Mouse (Mus musculus) heart, embryonic 10.5 days (tissue): ENCODE results near the gene Slc4a3. TPM values are rescaled to one million over a fixed set of nuclear protein-coding genes. Genes with fewer than 3 reads are reported as not detected.

Source experiments
- DNase-seq: peaks from one replicate; pipeline ENCODE4 v3.0.0-alpha.2; 2017; ENCODE audit warnings: low spot score
- H3K27ac ChIP-seq: fragments of 300-500 bp; sonication (generic); 2 replicates; pipeline ENCODE4 v1.5.1; 2016; ENCODE audit warnings: mild to moderate bottlenecking
- H3K27me3 ChIP-seq: fragments of 300-500 bp; sonication (generic); 2 replicates; pipeline ENCODE4 v1.6.1; 2016; ENCODE audit warnings: mild to moderate bottlenecking; ENCODE audit not compliant: poor library complexity, insufficient read depth, severe bottlenecking
- H3K36me3 ChIP-seq: fragments of 300-500 bp; sonication (generic); 2 replicates; pipeline ENCODE4 v1.6.1; 2016; ENCODE audit warnings: mild to moderate bottlenecking, moderate library complexity
- H3K4me1 ChIP-seq: fragments of 300-500 bp; sonication (generic); 2 replicates; pipeline ENCODE4 v1.6.1; 2016; ENCODE audit warnings: mild to moderate bottlenecking
- H3K4me3 ChIP-seq: fragments of 300-500 bp; sonication (generic); 2 replicates; pipeline ENCODE4 v1.5.1; 2016; ENCODE audit warnings: mild to moderate bottlenecking, moderate library complexity
- H3K9me3 ChIP-seq: fragments of 300-500 bp; sonication (generic); 2 replicates; pipeline ENCODE4 v1.6.1; 2016; ENCODE audit warnings: mild to moderate bottlenecking, moderate library complexity
- WGBS: fragments of 180-500 bp; shearing (Covaris S2); methylation state at CpG from one replicate; pipeline ENCODE4 v1.1.7; 2016; 5-methylcytosine and 5-hydroxymethylcytosine counted together
- polyA plus RNA-seq: library from polyadenylated mRNA; unstranded; fragments of >200 nt; fragmentation: Nextera tagmentation; extraction: Ambion mirVana; gene quantifications from 2 replicates; pipeline ENCODE4 v1.2.1, GENCODE M21; 2016

Slc4a3 gene
- polyA plus RNA-seq, 1 experiment from 2014 or later, result 20.0 TPM

GRCm38 (mm10) chr1:75573715-75574114 is 27.6 kb downstream of the Slc4a3 start:
- Histone ChIP-seq H3K36me3 (no peaks in the 10 kb centered on the region), H3K4me3 (no peak overlapping the region), H3K9me3 (no peaks in the 10 kb centered on the region), H3K27ac (no peak overlapping the region), H3K27me3 (no peaks in the 10 kb centered on the region), H3K4me1 (peaks cover 21% of the 10 kb centered on the region)
- no peak for DNase-seq
- WGBS, result 59% methylated on average over 7 of the region's 7 CpGs

DNA sequence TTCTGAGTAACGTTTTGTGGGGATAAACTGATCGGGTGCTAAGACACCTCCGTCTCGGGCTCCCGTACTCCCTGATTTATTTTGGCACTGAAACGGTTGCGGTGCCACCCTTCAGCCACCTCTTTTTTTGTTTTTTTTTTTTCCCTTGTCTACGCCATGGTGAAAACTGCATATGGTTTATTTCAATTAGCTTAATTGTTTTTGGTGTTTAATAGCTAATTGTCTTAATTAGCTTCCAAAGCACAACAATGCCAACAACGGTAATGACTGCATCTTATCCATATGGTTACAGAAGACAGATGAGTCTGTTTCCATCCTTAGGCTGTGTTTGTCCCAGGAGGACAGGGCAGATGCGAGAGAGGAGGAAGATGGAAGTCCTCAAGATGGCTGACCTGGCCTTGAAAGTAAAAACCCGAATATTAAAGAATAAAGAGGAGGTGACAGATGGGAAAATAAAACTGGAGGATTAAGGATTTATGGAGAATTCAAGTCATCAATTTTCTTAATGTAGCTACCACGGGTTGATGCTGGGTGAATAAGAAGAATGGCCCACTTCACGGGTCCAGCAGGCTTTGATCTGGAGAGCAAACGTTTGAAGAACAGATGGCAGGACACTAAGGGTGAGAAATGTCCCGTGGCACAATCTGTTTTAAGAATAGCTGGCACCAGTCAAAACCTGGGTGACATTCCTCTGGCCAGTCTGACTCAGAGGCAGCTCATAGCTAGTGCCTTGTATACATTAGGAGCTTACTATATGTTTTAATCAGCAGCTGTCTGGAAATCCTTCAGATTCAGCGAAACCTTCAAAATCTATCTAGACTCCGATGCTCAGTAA is 28.6 kb downstream of the Slc4a3 start:
- WGBS, result 76% methylated on average over 17 of the region's 17 CpGs
- Histone ChIP-seq H3K4me1 (peaks cover 21% of the 10 kb centered on the region), H3K9me3 (no peaks in the 10 kb centered on the region), H3K27me3 (no peaks in the 10 kb centered on the region), H3K27ac (no peak overlapping the region), H3K4me3 (no peak overlapping the region), H3K36me3 (no peaks in the 10 kb centered on the region)
- no peak for DNase-seq

GRCm38 (mm10) chr1:75581936-75582624 is 36.0 kb downstream of the Slc4a3 start:
- WGBS, result 61% methylated on average over 7 of the region's 7 CpGs
- Histone ChIP-seq H3K4me3 (no peak overlapping the region), H3K36me3 (no peaks in the 10 kb centered on the region), H3K27me3 (no peaks in the 10 kb centered on the region), H3K9me3 (no peaks in the 10 kb centered on the region), H3K4me1 (no peaks in the 10 kb centered on the region), H3K27ac (no peak overlapping the region)
- no peak for DNase-seq

DNA sequence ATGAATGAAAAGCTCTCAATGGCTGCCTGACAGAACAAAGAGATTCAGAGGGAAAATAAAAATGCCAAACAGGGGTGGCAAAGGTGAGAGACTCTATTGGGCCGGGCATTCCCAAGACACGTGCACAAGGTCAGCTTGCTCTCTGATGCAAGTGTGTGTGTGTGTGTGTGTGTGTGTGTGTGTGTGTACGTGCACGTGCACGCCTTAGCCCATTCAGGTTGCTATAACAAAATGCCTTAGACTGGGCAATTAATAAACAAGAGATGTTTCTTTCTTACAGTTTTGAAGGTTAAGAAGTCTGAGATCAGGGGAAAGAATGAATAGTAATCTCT is 36.5 kb downstream of the Slc4a3 start:
- 87% methylated on average over 5 of the region's 5 CpGs for WGBS
- Histone ChIP-seq H3K4me1 (peaks cover under 1% of the 10 kb centered on the region), H3K27me3 (no peaks in the 10 kb centered on the region), H3K4me3 (no peak overlapping the region), H3K9me3 (no peaks in the 10 kb centered on the region), H3K36me3 (no peaks in the 10 kb centered on the region), H3K27ac (no peak overlapping the region)
- no peak for DNase-seq

DNA sequence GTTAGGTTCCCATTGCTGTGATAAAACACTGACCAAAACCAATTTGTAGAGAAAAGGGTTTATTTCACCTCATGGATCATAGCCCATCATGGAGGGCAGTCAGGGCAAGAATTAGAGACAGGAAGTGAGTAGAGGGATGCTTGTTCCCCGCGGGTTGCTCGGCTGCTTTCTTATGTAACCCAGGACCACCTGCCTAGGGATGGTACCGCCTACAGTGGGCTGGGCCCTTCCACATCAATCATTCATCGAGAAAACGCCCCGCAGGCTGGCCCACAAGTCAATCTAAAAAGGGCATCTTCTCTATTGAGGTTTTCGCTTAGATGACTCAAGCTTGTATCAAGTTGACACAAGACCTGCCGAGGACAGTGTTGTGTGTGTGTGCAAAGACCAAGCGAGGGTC is 37.0 kb downstream of the Slc4a3 start:
- Histone ChIP-seq H3K4me3 (no peak overlapping the region), H3K36me3 (no peaks in the 10 kb centered on the region), H3K27me3 (no peaks in the 10 kb centered on the region), H3K9me3 (no peaks in the 10 kb centered on the region), H3K27ac (no peak overlapping the region), H3K4me1 (peaks cover 5% of the 10 kb centered on the region)
- 67% methylated on average over 10 of the region's 10 CpGs for WGBS
- peak; percentile 72 for DNase-seq

GRCm38 (mm10) chr1:75586791-75587190 is 40.7 kb downstream of the Slc4a3 start:
- WGBS, result 79% methylated on average over 3 of the region's 3 CpGs
- H3K27me3 ChIP-seq, result 0 out of 2 replicates have a peak, but pooled peaks cover 4% of the 10 kb centered on the region
- no peak for DNase-seq
- no peaks in the 10 kb centered on the region for H3K9me3 ChIP-seq
- H3K36me3 ChIP-seq, result no peaks in the 10 kb centered on the region
- H3K4me3 ChIP-seq, result no peak overlapping the region
- no peak overlapping the region for H3K27ac ChIP-seq
- peaks cover 30% of the 10 kb centered on the region for H3K4me1 ChIP-seq

DNA sequence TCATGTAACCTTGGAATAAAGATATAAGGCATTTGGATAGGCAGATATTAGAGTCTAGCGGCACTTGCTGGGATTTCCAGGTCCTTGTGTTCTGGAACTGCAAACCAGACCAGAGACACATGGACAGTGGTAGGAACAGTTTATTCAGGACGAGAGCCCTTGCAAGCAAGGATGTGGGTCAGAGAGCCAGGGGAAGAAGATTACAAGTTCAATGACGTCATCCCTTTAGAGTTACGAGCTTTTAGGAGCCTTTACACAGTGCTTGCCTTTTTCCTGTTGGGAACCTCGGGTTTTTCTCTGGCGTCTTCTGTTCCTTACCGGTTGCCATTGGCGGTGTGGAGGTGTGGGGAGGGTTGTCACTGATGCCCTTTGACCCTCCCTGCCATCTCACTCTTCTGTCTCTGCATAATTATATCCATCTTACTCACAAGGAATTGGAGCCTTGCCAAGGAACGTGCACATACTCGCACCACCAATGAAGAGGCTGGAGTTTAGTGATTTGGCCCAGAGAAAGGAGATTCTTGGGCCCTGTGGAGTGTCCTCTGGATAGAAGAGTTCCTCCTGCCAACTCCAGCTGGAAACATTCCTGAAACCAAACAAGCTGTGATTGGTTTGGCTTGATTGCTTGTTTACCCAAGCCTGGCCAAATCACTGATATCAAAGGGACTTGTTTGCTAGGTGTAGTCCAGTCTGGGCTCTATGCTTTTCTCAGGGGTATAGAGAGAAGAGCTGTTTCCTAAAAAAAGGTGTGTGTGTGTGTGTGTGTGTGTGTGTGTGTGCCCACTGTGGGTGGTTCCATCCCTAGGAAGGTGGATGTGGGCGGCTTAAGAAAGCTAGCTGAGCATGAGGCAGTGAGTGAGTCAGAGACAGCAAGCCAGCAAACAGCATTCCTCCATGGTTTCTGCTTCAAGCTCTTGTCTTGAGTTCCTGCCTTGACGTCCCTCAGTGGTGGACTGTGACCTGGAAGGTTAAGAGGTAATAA is 42.0 kb downstream of the Slc4a3 start:
- Histone ChIP-seq H3K4me1 (peaks cover 30% of the 10 kb centered on the region), H3K4me3 (no peak overlapping the region), H3K9me3 (no peaks in the 10 kb centered on the region), H3K27ac (no peak overlapping the region), H3K27me3 (0 out of 2 replicates have a peak, but pooled peaks cover 4% of the 10 kb centered on the region), H3K36me3 (no peaks in the 10 kb centered on the region)
- no peak for DNase-seq
- 64% methylated on average over 12 of the region's 12 CpGs for WGBS

DNA sequence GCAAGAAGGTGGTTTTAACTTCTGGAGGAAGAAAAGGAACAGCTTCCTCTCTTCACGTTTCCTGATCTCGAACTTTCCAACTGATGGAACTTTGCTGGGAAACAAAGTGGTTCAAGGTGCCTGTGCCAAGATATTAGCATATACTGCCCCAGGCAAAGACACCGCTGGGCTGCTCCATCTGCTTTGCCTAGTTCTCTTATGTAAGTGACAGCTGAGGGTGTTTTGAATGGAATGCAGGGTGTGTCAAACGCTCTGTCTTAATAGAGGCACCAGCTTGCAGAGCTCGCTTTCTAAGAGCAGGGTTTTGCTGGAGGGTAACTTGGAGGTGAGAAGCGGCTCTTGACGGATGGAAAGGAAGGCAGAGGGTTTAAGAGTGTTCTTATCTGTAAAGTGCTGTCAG is 42.8 kb downstream of the Slc4a3 start:
- Histone ChIP-seq H3K27ac (peak overlapping the region; percentile 69), H3K27me3 (0 out of 2 replicates have a peak, but pooled peaks cover 4% of the 10 kb centered on the region), H3K36me3 (no peaks in the 10 kb centered on the region), H3K4me1 (peaks cover 30% of the 10 kb centered on the region), H3K9me3 (no peaks in the 10 kb centered on the region), H3K4me3 (no peak overlapping the region)
- WGBS, result 17% methylated on average over 7 of the region's 7 CpGs
- no peak for DNase-seq

- 69% methylated on average over 2 of the region's 2 CpGs for WGBS
Observed at GRCm38 (mm10) chr1:75589983-75590382, 43.9 kb downstream of the Slc4a3 start.

GRCm38 (mm10) chr1:75593956-75594355 is 47.9 kb downstream of the Slc4a3 start:
- H3K27me3 ChIP-seq, result peaks cover 13% of the 10 kb centered on the region; the same call in 1 of the 2 replicates
- H3K4me1 ChIP-seq, result peaks cover 29% of the 10 kb centered on the region
- H3K36me3 ChIP-seq, result no peaks in the 10 kb centered on the region
- H3K4me3 ChIP-seq, result no peak overlapping the region
- H3K9me3 ChIP-seq, result no peaks in the 10 kb centered on the region
- H3K27ac ChIP-seq, result no peak overlapping the region
- whole genome bisulfite sequencing, result 86% methylated on average over 7 of the region's 7 CpGs
- no peak for DNase-seq

More at GRCm38 (mm10) chr1:75589983-75590382, 43.9 kb downstream of the Slc4a3 start:
- H3K4me1 ChIP-seq, result peaks cover 34% of the 10 kb centered on the region
- peaks cover 9% of the 10 kb centered on the region; the same call in 1 of the 2 replicates for H3K27me3 ChIP-seq
- H3K9me3 ChIP-seq, result no peaks in the 10 kb centered on the region
- H3K36me3 ChIP-seq, result no peaks in the 10 kb centered on the region
- no peak for DNase-seq
- H3K27ac ChIP-seq, result 0 out of 2 replicates have a peak overlapping the region, but pooled peaks have one; percentile 69
- no peak overlapping the region for H3K4me3 ChIP-seq

DNA sequence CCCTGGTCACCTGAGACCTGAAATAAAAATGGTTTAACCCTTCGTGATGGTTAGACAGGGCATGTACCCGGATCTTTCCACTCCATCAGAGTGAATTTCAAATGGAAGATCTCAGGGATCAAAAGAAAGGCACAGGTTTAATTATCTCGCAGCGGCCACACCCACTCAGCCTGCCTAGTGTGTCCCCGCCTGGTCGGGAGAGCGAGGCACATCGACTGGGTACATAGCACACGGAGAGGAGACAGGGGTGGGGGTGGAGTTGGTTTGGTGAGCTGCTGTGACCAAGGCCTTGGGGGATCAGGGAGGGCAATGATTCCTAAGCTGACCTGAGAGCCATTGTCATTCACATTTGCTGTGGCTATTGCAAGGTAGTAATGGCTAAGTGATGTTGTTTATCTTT is 48.8 kb downstream of the Slc4a3 start:
- no peak overlapping the region for H3K4me3 ChIP-seq
- WGBS, result 43% methylated on average over 9 of the region's 9 CpGs
- no peak for DNase-seq
- no peaks in the 10 kb centered on the region for H3K9me3 ChIP-seq
- no peaks in the 10 kb centered on the region for H3K36me3 ChIP-seq
- no peak overlapping the region for H3K27ac ChIP-seq
- peaks cover 21% of the 10 kb centered on the region for H3K4me1 ChIP-seq
- H3K27me3 ChIP-seq, result peaks cover 15% of the 10 kb centered on the region; the same call in 1 of the 2 replicates

DNA sequence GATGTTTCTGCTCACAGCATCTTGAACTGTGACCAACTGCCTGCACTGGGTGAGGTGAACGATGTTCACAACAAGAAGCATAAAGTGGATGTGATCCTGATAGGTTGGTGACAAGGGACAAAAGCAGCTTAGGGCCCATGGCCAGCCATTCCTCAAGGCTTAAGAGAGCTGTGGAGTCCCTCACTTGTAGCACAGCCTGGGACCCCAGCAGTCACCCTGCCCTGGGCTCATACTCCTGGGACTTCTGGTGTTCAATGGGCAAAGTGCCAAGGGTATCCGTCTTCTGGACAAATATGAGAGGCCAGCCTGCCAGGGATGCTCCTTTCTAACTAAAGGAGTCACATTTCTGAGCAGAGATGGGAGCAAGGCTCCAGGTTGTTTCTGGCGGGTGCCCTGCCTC is 49.9 kb downstream of the Slc4a3 start:
- WGBS, result 71% methylated on average over 3 of the region's 3 CpGs
- Histone ChIP-seq H3K36me3 (no peaks in the 10 kb centered on the region), H3K9me3 (no peaks in the 10 kb centered on the region), H3K4me3 (no peak overlapping the region), H3K27ac (no peak overlapping the region), H3K27me3 (peaks cover 24% of the 10 kb centered on the region), H3K4me1 (peaks cover 14% of the 10 kb centered on the region)
- DNase-seq, result no peak
